ENCODE assay signal across 9 mouse cellular contexts in the genomic region with DNA sequence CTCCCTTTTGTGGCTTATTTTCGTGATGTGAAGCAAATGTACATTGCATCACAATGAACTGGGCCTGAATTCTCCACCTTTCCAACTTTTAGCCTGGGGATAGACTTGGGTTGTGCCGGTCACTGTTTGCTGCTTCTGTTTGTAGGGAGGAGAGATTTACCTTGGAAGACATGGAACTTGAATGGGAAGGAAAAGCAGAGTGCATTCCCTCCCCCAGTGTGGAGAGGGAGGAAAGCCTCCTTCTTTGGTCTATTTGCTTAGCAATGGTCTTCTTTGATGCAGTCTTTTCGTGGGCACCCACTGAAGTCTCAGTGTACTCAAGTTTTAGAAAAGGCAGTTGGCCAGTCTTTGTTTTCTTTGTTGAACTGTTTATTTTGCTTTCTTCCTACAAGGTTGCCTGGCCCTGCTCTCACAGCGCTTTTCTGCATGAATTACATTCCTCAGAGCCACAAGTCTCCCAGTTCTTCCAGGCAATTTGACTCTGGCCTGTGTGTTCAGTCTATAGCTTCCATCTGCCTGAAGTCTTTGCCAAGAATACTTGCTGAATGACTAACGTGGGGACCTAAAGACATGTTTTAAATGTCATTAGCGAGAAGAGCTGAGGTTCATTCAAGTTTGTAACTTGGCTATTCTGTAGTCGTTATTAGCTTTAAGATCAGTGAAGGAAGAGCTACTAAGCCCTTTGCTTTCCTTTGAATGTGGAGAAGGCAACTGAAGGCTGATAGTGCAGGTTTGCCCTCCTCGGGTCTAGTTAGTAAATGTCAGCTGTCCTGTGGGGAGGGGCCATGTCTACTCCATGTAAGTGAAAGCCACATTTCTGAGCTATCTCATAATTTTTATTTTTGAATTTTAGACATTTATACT.
A peak's percentile ranks its signal among the peaks of the same experiment; 100 is the strongest.
DNase-seq lines count a peak whose midpoint lies in the region; ATAC-seq and TF ChIP-seq lines count a peak whose summit lies in the region.
"Had no signal": no experiment of that assay in that cellular context is flagged by ENCODE, and none has a peak within 500 bp of the region (broad histone marks: within the 10 kb centered on the region; RNA-seq: fewer than 3 reads in every experiment).

No protein-coding gene starts in this region.

- peaks cover 16% of the 10 kb centered on the region for H3K4me1 ChIP-seq in lung, embryonic 16.5 days (replicated peaks; ENCODE audit: control insufficient read depth, insufficient read depth, low read length)
- peaks cover 3% of the 10 kb centered on the region; the same call in 1 of the 2 replicates for H3K4me1 ChIP-seq in lung, adult 2 months (ENCODE audit: control insufficient read depth, insufficient read depth, low read length)
- H3K4me1 ChIP-seq in embryonic facial prominence, embryonic 13.5 days, result peaks cover 50% of the 10 kb centered on the region
- peaks cover 50% of the 10 kb centered on the region for H3K4me1 ChIP-seq in limb, embryonic 13.5 days

- WGBS in lung, embryonic 16.5 days, result 24% methylated on average over 8 of the region's 8 CpGs
- 43% methylated on average over 8 of the region's 8 CpGs for WGBS in lung, adult 2 months
- 22% methylated on average over 8 of the region's 8 CpGs for WGBS in embryonic facial prominence, embryonic 13.5 days
- 39% methylated on average over 8 of the region's 8 CpGs for WGBS in limb, embryonic 13.5 days

- ATAC-seq in lung, embryonic 16.5 days (ENCODE audit: low read depth), result peak; percentile 88
- ATAC-seq in embryonic facial prominence, embryonic 13.5 days (ENCODE audit: insufficient number of reproducible peaks, insufficient read depth, low FRiP score, low TSS enrichment, low read depth), result peak; percentile 56; the same call in 1 of the 2 replicates
- peak; percentile 35; the same call in 1 of the 2 replicates for ATAC-seq in limb, embryonic 13.5 days (ENCODE audit: low FRiP score, low read depth)
- no peak for ATAC-seq in megakaryocyte-erythroid progenitor cell, adult 5-6 weeks (replicated peaks; ENCODE audit: low FRiP score, low TSS enrichment, poor library complexity, severe bottlenecking)

- H3K36me3 ChIP-seq in lung, embryonic 16.5 days (ENCODE audit: control insufficient read depth, insufficient read depth, low read length), result no peaks in the 10 kb centered on the region
- no peaks in the 10 kb centered on the region for H3K36me3 ChIP-seq in embryonic facial prominence, embryonic 13.5 days
- peaks cover 9% of the 10 kb centered on the region for H3K36me3 ChIP-seq in limb, embryonic 13.5 days

- no peak for TF ChIP-seq POLR2A in lung, adult 2 months (IDR thresholded peaks at IDR 0.05; ENCODE audit: borderline replicate concordance, extremely low read depth, low read depth, low read length)

- no peaks in the 10 kb centered on the region for H3K27me3 ChIP-seq in lung, embryonic 16.5 days (ENCODE audit: control insufficient read depth, insufficient read depth, low read depth, low read length)
- no peaks in the 10 kb centered on the region for H3K27me3 ChIP-seq in embryonic facial prominence, embryonic 13.5 days
- H3K27me3 ChIP-seq in limb, embryonic 13.5 days, result no peaks in the 10 kb centered on the region

- H3K9ac ChIP-seq in lung, embryonic 16.5 days (ENCODE audit: low read length), result no peak overlapping the region
- no peak overlapping the region for H3K9ac ChIP-seq in embryonic facial prominence, embryonic 13.5 days
- H3K9ac ChIP-seq in limb, embryonic 13.5 days, result no peak overlapping the region

- TF ChIP-seq CTCF in lung, adult 2 months (IDR thresholded peaks at IDR 0.05; ENCODE audit: insufficient read depth, low read length), result no peak

- H3K27ac ChIP-seq in lung, embryonic 16.5 days (ENCODE audit: low read length), result peak overlapping the region; percentile 69
- H3K27ac ChIP-seq in embryonic facial prominence, embryonic 13.5 days, result peak overlapping the region; percentile 71
- H3K27ac ChIP-seq in limb, embryonic 13.5 days, result peak overlapping the region; percentile 45; the same call in 1 of the 2 replicates

- H3K4me3 ChIP-seq in lung, embryonic 16.5 days (ENCODE audit: low read length), result no peak overlapping the region
- H3K4me3 ChIP-seq in lung, adult 2 months (replicated peaks; ENCODE audit: extremely low read depth, low read depth, low read length), result no peak overlapping the region
- no peak overlapping the region for H3K4me3 ChIP-seq in embryonic facial prominence, embryonic 13.5 days
- no peak overlapping the region for H3K4me3 ChIP-seq in limb, embryonic 13.5 days
- H3K4me3 ChIP-seq: erythroblast, embryonic 14.5 days had no signal

- no peaks in the 10 kb centered on the region for H3K9me3 ChIP-seq in lung, embryonic 16.5 days (ENCODE audit: control insufficient read depth, low read length)
- H3K9me3 ChIP-seq in embryonic facial prominence, embryonic 13.5 days, result no peaks in the 10 kb centered on the region
- H3K9me3 ChIP-seq in limb, embryonic 13.5 days, result no peaks in the 10 kb centered on the region

- DNase-seq in lung, adult 2 months, result no peak
- DNase-seq in right cerebral cortex, postnatal 10 days (ENCODE audit: low spot score in 2 of 2), result no peak
- no peak for DNase-seq in urinary bladder, postnatal 25 days (ENCODE audit: low spot score)
- DNase-seq: thymus, postnatal 14 days had no signal

- H3K4me2 ChIP-seq in lung, embryonic 16.5 days (ENCODE audit: low read depth, low read length), result peak overlapping the region; percentile 23; the same call in 1 of the 2 replicates
- H3K4me2 ChIP-seq in embryonic facial prominence, embryonic 13.5 days, result peak overlapping the region; percentile 24; the same call in 1 of the 2 replicates
- no peak overlapping the region for H3K4me2 ChIP-seq in limb, embryonic 13.5 days (replicated peaks)
